Comparison of ENCODE assay signal across 16 mouse cellular contexts in the genomic region with DNA sequence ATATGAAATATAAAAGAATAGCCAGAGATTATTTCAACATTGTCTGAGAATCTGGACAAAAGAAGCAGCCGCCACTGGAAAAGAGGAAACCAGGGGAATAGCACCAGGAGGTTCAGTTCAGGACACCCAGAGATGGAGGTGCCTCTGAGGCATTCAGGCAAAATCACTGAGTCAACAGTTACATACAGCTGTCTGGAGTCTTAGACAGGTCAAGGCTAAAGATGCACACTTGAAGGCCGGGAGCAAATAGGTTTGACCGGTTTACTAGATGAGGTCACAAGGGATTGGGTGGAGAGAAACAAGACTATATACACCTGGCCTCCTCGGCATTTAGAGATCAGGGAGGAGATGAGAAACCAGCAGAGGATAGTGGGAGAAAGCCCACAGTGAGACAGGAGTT.
"Had no signal": no experiment of that assay in that cellular context is flagged by ENCODE, and none has a peak within 500 bp of the region (broad histone marks: within the 10 kb centered on the region; RNA-seq: fewer than 3 reads in every experiment).

No protein-coding gene starts in this region.

- DNase-seq: kidney, postnatal 14 days; left cerebral cortex, postnatal 4 days; lung, adult 2 months; lung, postnatal 10 days; lung, postnatal 4 days; midbrain, embryonic 14.5 days; retina, postnatal 1 day; right cerebral cortex, postnatal 4 days; thymus, postnatal 36 days had no signal

- H3K9me3 ChIP-seq: kidney, embryonic 15.5 days; limb, embryonic 13.5 days; midbrain, embryonic 10.5 days; neural tube, embryonic 12.5 days; stomach, embryonic 15.5 days had no signal

- H3K36me3 ChIP-seq: kidney, embryonic 15.5 days; limb, embryonic 13.5 days; midbrain, embryonic 10.5 days; neural tube, embryonic 12.5 days; stomach, embryonic 15.5 days had no signal

- H3K27ac ChIP-seq: kidney, embryonic 15.5 days; limb, embryonic 13.5 days; liver, embryonic 14.5 days; midbrain, embryonic 10.5 days; neural tube, embryonic 12.5 days; stomach, embryonic 15.5 days had no signal

- H3K4me3 ChIP-seq: kidney, embryonic 15.5 days; limb, embryonic 13.5 days; midbrain, embryonic 10.5 days; myocyte; neural tube, embryonic 12.5 days; stomach, embryonic 15.5 days had no signal

- H3K27me3 ChIP-seq: kidney, embryonic 15.5 days; limb, embryonic 13.5 days; neural tube, embryonic 12.5 days; stomach, embryonic 15.5 days had no signal
